Mouse (Mus musculus) kidney, embryonic 16.5 days (tissue): Measurements from ENCODE around the gene Eif1. TPM values are rescaled to one million over a fixed set of nuclear protein-coding genes. Genes with fewer than 3 reads are reported as not detected.

ENCODE experiments used
- ATAC-seq: fragments of 200-750 bp; cut with Nextera tagmentation; 2 replicates; pipeline ENCODE4 v1.8.0; 2017; ENCODE audit warnings: moderate TSS enrichment; ENCODE audit not compliant: low FRiP score, low TSS enrichment
- H3K27ac ChIP-seq: fragments of 300-500 bp; sonication (generic); 2 replicates; pipeline ENCODE4 v1.5.1; 2014; ENCODE audit warnings: low read length
- H3K27me3 ChIP-seq: fragments of 300-500 bp; sonication (generic); 2 replicates; pipeline ENCODE4 v1.6.1; 2014; ENCODE audit warnings: low read length, control low read depth, mixed read lengths; ENCODE audit not compliant: insufficient read depth
- H3K36me3 ChIP-seq: fragments of 300-500 bp; sonication (generic); 2 replicates; pipeline ENCODE4 v1.6.1; 2014; ENCODE audit warnings: low read length, control low read depth, mixed read lengths; ENCODE audit not compliant: insufficient read depth
- H3K4me1 ChIP-seq: fragments of 300-500 bp; sonication (generic); 2 replicates; pipeline ENCODE4 v1.6.1; 2014; ENCODE audit warnings: low read length, control low read depth, mixed read lengths; ENCODE audit not compliant: insufficient read depth
- H3K4me2 ChIP-seq: fragments of 300-500 bp; sonication (generic); replicated peaks from 2 replicates; pipeline ENCODE4 v1.6.1; 2014; ENCODE audit warnings: low read depth, low read length
- H3K4me3 ChIP-seq: fragments of 300-500 bp; sonication (generic); 2 replicates; pipeline ENCODE4 v1.5.1; 2014; ENCODE audit warnings: mild to moderate bottlenecking, low read length
- H3K9ac ChIP-seq: fragments of 300-500 bp; sonication (generic); replicated peaks from 2 replicates; pipeline ENCODE4 v1.6.1; 2014; ENCODE audit warnings: low read length
- H3K9me3 ChIP-seq: fragments of 300-500 bp; sonication (generic); 2 replicates; pipeline ENCODE4 v1.6.1; 2016; ENCODE audit warnings: low read length, control low read depth
- WGBS: fragments of 180-500 bp; shearing (Covaris S2); extraction: QIAGEN DNeasy Blood & Tissue Kit; methylation state at CpG from one replicate; pipeline ENCODE4 v1.1.7; 2014; 5-methylcytosine and 5-hydroxymethylcytosine counted together
- polyA plus RNA-seq: library from polyadenylated mRNA; unstranded; fragments of >200 nt; fragmentation: Nextera tagmentation; extraction: Ambion mirVana; gene quantifications from 2 replicates; pipeline ENCODE4 v1.2.1, GENCODE M21; 2015

Gene Eif1
- polyA plus RNA-seq, 1 experiment from 2014 or later = 1,403 TPM

GRCm38 (mm10) chr11:100287024-100287423 is 32.7 kb upstream of the Eif1 start:
- peak; percentile 58 for ATAC-seq
- 45% methylated on average over 10 of the region's 10 CpGs for WGBS
- H3K9me3 ChIP-seq = no peaks in the 10 kb centered on the region
- H3K9ac ChIP-seq = no peak overlapping the region
- no peaks in the 10 kb centered on the region for H3K27me3 ChIP-seq
- H3K4me3 ChIP-seq = no peak overlapping the region
- no peak overlapping the region for H3K4me2 ChIP-seq
- H3K4me1 ChIP-seq = peaks cover 4% of the 10 kb centered on the region; the same call in 1 of the 2 replicates
- H3K27ac ChIP-seq = no peak overlapping the region; the same call in 1 of the 2 replicates
- no peaks in the 10 kb centered on the region for H3K36me3 ChIP-seq

- Histone ChIP-seq H3K4me3 (no peak overlapping the region), H3K36me3 (no peaks in the 10 kb centered on the region), H3K27me3 (no peaks in the 10 kb centered on the region), H3K27ac (no peak overlapping the region), H3K9me3 (no peaks in the 10 kb centered on the region), H3K4me2 (no peak overlapping the region), H3K4me1 (peaks cover 4% of the 10 kb centered on the region; the same call in 1 of the 2 replicates), H3K9ac (no peak overlapping the region)
- 74% methylated on average over 6 of the region's 6 CpGs for WGBS
- ATAC-seq = peak; percentile 33; the same call in 1 of the 2 replicates
These were observed 30.7 kb upstream of the Eif1 start for GRCm38 (mm10) chr11:100288942-100289341.

- Histone ChIP-seq H3K36me3 (no peaks in the 10 kb centered on the region), H3K4me3 (no peak overlapping the region), H3K9ac (no peak overlapping the region), H3K4me2 (no peak overlapping the region), H3K27ac (no peak overlapping the region), H3K4me1 (peaks cover 4% of the 10 kb centered on the region; the same call in 1 of the 2 replicates), H3K27me3 (no peaks in the 10 kb centered on the region), H3K9me3 (no peaks in the 10 kb centered on the region)
- ATAC-seq = no peak
- WGBS = 56% methylated on average over 5 of the region's 5 CpGs
These were observed 29.4 kb upstream of the Eif1 start for GRCm38 (mm10) chr11:100290235-100290634.

- no peak for ATAC-seq
- no peak overlapping the region for H3K4me3 ChIP-seq
- peaks cover 4% of the 10 kb centered on the region; the same call in 1 of the 2 replicates for H3K4me1 ChIP-seq
- H3K9me3 ChIP-seq = no peaks in the 10 kb centered on the region
- H3K27ac ChIP-seq = no peak overlapping the region
- 60% methylated on average over 6 of the region's 6 CpGs for WGBS
- H3K36me3 ChIP-seq = no peaks in the 10 kb centered on the region
- H3K4me2 ChIP-seq = no peak overlapping the region
- H3K9ac ChIP-seq = no peak overlapping the region
- no peaks in the 10 kb centered on the region for H3K27me3 ChIP-seq
These were observed 26.8 kb upstream of the Eif1 start for GRCm38 (mm10) chr11:100292884-100293283.

- no peaks in the 10 kb centered on the region for H3K36me3 ChIP-seq
- H3K4me1 ChIP-seq = 0 out of 2 replicates have a peak, but pooled peaks cover 4% of the 10 kb centered on the region
- 2% methylated on average over 10 of the region's 10 CpGs for WGBS
- H3K9ac ChIP-seq = no peak overlapping the region
- H3K9me3 ChIP-seq = no peaks in the 10 kb centered on the region
- H3K4me3 ChIP-seq = no peak overlapping the region
- no peaks in the 10 kb centered on the region for H3K27me3 ChIP-seq
- no peak overlapping the region for H3K27ac ChIP-seq
- peak overlapping the region; percentile 5; the same call in 1 of the 2 replicates for H3K4me2 ChIP-seq
- ATAC-seq = peak; percentile 61
These were observed 24.4 kb upstream of the Eif1 start for GRCm38 (mm10) chr11:100295308-100295707.

- H3K27ac ChIP-seq = no peak overlapping the region
- H3K4me1 ChIP-seq = 0 out of 2 replicates have a peak, but pooled peaks cover 4% of the 10 kb centered on the region
- whole genome bisulfite sequencing = 35% methylated on average over 5 of the region's 5 CpGs
- ATAC-seq = no peak
- H3K27me3 ChIP-seq = no peaks in the 10 kb centered on the region
- no peaks in the 10 kb centered on the region for H3K36me3 ChIP-seq
- H3K9ac ChIP-seq = peak overlapping the region; percentile 15; the same call in 1 of the 2 replicates
- H3K4me2 ChIP-seq = peak overlapping the region; percentile 42
- no peak overlapping the region for H3K4me3 ChIP-seq
- no peaks in the 10 kb centered on the region for H3K9me3 ChIP-seq
These were observed 21.9 kb upstream of the Eif1 start for GRCm38 (mm10) chr11:100297801-100298200.

- peak overlapping the region; percentile 42 for H3K4me2 ChIP-seq
- H3K9me3 ChIP-seq = no peaks in the 10 kb centered on the region
- 0 out of 2 replicates have a peak, but pooled peaks cover 4% of the 10 kb centered on the region for H3K4me1 ChIP-seq
- H3K4me3 ChIP-seq = peak overlapping the region; percentile 16; the same call in 1 of the 2 replicates
- no peaks in the 10 kb centered on the region for H3K36me3 ChIP-seq
- no peaks in the 10 kb centered on the region for H3K27me3 ChIP-seq
- H3K27ac ChIP-seq = no peak overlapping the region
- peak overlapping the region; percentile 15; the same call in 1 of the 2 replicates for H3K9ac ChIP-seq
- 21% methylated on average over 18 of the region's 18 CpGs for WGBS
- ATAC-seq = no peak
These were observed 21.2 kb upstream of the Eif1 start for GRCm38 (mm10) chr11:100298274-100299036.

- Histone ChIP-seq H3K9ac (no peak overlapping the region), H3K9me3 (no peaks in the 10 kb centered on the region), H3K27ac (no peak overlapping the region), H3K4me2 (no peak overlapping the region), H3K4me1 (0 out of 2 replicates have a peak, but pooled peaks cover 4% of the 10 kb centered on the region), H3K4me3 (no peak overlapping the region), H3K27me3 (no peaks in the 10 kb centered on the region), H3K36me3 (no peaks in the 10 kb centered on the region)
- 9% methylated on average over 5 of the region's 5 CpGs for WGBS
- no peak for ATAC-seq
These were observed 19.4 kb upstream of the Eif1 start for GRCm38 (mm10) chr11:100300293-100300692.

GRCm38 (mm10) chr11:100301292-100301691 is 18.4 kb upstream of the Eif1 start:
- no peak for ATAC-seq
- no peaks in the 10 kb centered on the region for H3K36me3 ChIP-seq

GRCm38 (mm10) chr11:100307900-100308299 is 11.8 kb upstream of the Eif1 start:
- WGBS = 80% methylated on average over 5 of the region's 5 CpGs

More at GRCm38 (mm10) chr11:100301292-100301691, 18.4 kb upstream of the Eif1 start:
- no peak overlapping the region for H3K9ac ChIP-seq
- H3K4me1 ChIP-seq = 0 out of 2 replicates have a peak, but pooled peaks cover 4% of the 10 kb centered on the region
- no peaks in the 10 kb centered on the region for H3K27me3 ChIP-seq
- no peak overlapping the region for H3K4me3 ChIP-seq
- H3K27ac ChIP-seq = no peak overlapping the region
- no peaks in the 10 kb centered on the region for H3K9me3 ChIP-seq
- no peak overlapping the region for H3K4me2 ChIP-seq
- WGBS = 88% methylated on average over 5 of the region's 5 CpGs

More at GRCm38 (mm10) chr11:100307900-100308299, 11.8 kb upstream of the Eif1 start:
- Histone ChIP-seq H3K27ac (no peak overlapping the region), H3K4me3 (no peak overlapping the region), H3K36me3 (no peaks in the 10 kb centered on the region), H3K9me3 (no peaks in the 10 kb centered on the region), H3K9ac (no peak overlapping the region), H3K4me2 (no peak overlapping the region), H3K27me3 (no peaks in the 10 kb centered on the region), H3K4me1 (no peaks in the 10 kb centered on the region)
- no peak for ATAC-seq
